Mouse (Mus musculus) lung, embryonic 14.5 days (tissue): Measurements from ENCODE around the gene Psmd14. TPM values are rescaled to one million over a fixed set of nuclear protein-coding genes. Genes with fewer than 3 reads are reported as not detected.

Source experiments
- ATAC-seq: fragments of 200-750 bp; cut with Nextera tagmentation; 2 replicates; pipeline ENCODE4 v1.8.0; 2017; ENCODE audit warnings: mild to moderate bottlenecking, moderate TSS enrichment, moderate library complexity; ENCODE audit not compliant: insufficient read depth
- DNase-seq: peaks from one replicate; pipeline ENCODE4 v3.0.0-alpha.2; 2015
- H3K27ac ChIP-seq: fragments of 300-500 bp; sonication (generic); 2 replicates; pipeline ENCODE4 v1.5.1; 2014; ENCODE audit warnings: low read depth, mild to moderate bottlenecking, moderate library complexity
- H3K27me3 ChIP-seq: fragments of 300-500 bp; sonication (generic); 2 replicates; pipeline ENCODE4 v1.6.1; 2014; ENCODE audit warnings: low read length, control low read depth; ENCODE audit not compliant: insufficient read depth
- H3K36me3 ChIP-seq: fragments of 300-500 bp; sonication (generic); 2 replicates; pipeline ENCODE4 v1.6.1; 2014; ENCODE audit warnings: control low read depth; ENCODE audit not compliant: insufficient read depth
- H3K4me1 ChIP-seq: fragments of 300-500 bp; sonication (generic); 2 replicates; pipeline ENCODE4 v1.6.1; 2014; ENCODE audit warnings: antibody characterized with exemption, control low read depth; ENCODE audit not compliant: insufficient read depth
- H3K4me2 ChIP-seq: fragments of 300-500 bp; sonication (generic); 2 replicates; pipeline ENCODE4 v1.6.1; 2014; ENCODE audit warnings: mild to moderate bottlenecking
- H3K4me3 ChIP-seq: fragments of 300-500 bp; sonication (generic); 2 replicates; pipeline ENCODE4 v1.5.1; 2014; ENCODE audit warnings: low read depth, low read length
- H3K9ac ChIP-seq: fragments of 300-500 bp; sonication (generic); 2 replicates; pipeline ENCODE4 v1.6.1; 2014
- H3K9me3 ChIP-seq: fragments of 300-500 bp; sonication (generic); 2 replicates; pipeline ENCODE4 v1.6.1; 2016; ENCODE audit warnings: low read depth, low read length, control low read depth
- CTCF ChIP-seq: IDR thresholded peaks from 2 replicates; pipeline ENCODE4 v1.5.1; 2016; ENCODE audit warnings: antibody characterized with exemption, low read depth
- WGBS: fragments of 180-500 bp; shearing (Covaris S2); extraction: QIAGEN DNeasy Blood & Tissue Kit; methylation state at CpG from one replicate; pipeline ENCODE4 v1.1.7; 2014; 5-methylcytosine and 5-hydroxymethylcytosine counted together
- polyA plus RNA-seq: library from polyadenylated mRNA; unstranded; fragments of >200 nt; fragmentation: Nextera tagmentation; extraction: Ambion mirVana; gene quantifications from 2 replicates; pipeline ENCODE4 v1.2.1, GENCODE M21; 2014

Psmd14 gene
- 201 and 205 TPM in 2 replicates for polyA plus RNA-seq

DNA sequence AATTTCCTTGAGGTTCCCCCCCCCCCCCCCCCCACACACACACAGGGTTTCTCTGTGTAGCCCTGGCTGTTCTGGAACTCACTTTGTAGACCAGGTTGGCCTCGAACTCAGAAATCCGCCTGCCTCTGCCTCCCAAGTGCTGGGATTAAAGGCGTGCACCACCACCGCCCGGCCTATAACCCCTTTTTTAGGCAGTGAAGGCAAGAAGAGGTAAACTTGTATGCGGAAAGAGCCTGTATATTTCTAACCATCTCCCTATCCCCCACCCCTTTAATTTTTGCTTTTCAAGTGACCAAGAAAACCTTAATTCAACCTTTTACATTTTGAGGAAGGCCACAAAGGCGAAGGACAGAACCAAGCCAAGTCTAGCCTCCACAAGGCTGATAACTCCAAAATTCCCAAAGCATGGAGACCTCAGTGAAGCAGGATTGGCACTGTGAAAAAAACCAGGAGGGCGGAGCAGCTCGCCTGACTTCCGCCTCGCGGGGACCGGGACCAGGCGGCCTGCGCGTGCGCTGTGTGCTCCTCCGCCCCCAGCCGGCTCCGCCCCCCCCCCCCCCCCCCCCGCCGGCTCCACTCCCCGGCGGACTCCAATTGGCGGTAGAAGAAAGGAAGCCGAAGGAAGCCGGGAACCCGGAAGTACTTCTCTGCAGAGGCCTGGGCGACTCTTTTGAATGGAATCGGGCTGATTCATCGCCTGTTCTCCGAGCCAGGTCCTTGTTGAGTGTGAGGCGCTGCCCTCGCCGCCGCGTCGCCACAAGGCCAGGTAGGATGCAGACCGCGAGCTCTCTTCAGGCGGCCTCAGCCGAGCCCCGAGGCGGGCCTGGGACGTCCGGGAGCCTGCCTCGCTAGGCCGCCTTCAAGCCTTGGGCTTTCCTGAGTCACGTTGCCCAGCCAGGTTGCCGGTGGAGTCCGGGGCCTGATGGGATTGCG is at the start of gene Psmd14:
Gene Psmd14, plus strand, starts transcription at position 587 of the 933 bp plus-strand sequence.
- WGBS: 5% methylated on average over 43 of the region's 52 CpGs

DNA sequence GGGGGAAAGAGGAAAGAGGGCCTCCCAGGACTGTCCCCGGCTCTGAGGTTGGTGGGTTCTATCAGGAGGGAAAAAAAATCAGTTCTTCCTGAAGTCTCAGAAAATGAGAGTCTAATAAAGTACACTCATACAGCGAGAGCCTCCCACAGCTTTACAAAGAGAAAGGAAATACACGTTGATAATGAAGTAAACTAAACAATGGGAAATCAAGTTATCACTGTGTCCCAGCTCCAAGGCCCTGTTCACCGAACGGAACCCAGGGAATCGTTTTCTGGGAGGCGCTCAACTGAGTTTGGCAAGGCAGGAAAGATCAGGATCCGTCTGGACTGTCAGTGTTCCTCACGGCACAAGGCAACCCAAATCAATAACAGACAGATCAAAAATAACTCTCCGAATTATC is 48.7 kb upstream of the Psmd14 start:
- Histone ChIP-seq H3K4me1 (no peaks in the 10 kb centered on the region), H3K27me3 (no peaks in the 10 kb centered on the region), H3K4me2 (no peak overlapping the region), H3K9ac (no peak overlapping the region), H3K36me3 (no peaks in the 10 kb centered on the region), H3K4me3 (no peak overlapping the region), H3K9me3 (no peaks in the 10 kb centered on the region), H3K27ac (no peak overlapping the region)
- 70% methylated on average over 10 of the region's 10 CpGs for WGBS
- no peak for TF ChIP-seq CTCF
- DNase-seq (peak; percentile 9), ATAC-seq (no peak)

More for the DNA sequence above, at the start of gene Psmd14:
- TF ChIP-seq CTCF: no peak
- H3K27me3 ChIP-seq: no peaks in the 10 kb centered on the region
- H3K27ac ChIP-seq: peak within 1 kb of the TSS; percentile 86
- H3K4me2 ChIP-seq: peak within 1 kb of the TSS; percentile 84
- peaks cover 9% of the 10 kb centered on the region; the same call in 1 of the 2 replicates for H3K4me1 ChIP-seq
- peak within 1 kb of the TSS; percentile 87 for H3K9ac ChIP-seq
- DNase-seq (peak; percentile 94), ATAC-seq (peak; percentile 97)
- no peaks in the 10 kb centered on the region for H3K9me3 ChIP-seq
- H3K4me3 ChIP-seq: peak within 1 kb of the TSS; percentile 90
- no peaks in the 10 kb centered on the region for H3K36me3 ChIP-seq

DNA sequence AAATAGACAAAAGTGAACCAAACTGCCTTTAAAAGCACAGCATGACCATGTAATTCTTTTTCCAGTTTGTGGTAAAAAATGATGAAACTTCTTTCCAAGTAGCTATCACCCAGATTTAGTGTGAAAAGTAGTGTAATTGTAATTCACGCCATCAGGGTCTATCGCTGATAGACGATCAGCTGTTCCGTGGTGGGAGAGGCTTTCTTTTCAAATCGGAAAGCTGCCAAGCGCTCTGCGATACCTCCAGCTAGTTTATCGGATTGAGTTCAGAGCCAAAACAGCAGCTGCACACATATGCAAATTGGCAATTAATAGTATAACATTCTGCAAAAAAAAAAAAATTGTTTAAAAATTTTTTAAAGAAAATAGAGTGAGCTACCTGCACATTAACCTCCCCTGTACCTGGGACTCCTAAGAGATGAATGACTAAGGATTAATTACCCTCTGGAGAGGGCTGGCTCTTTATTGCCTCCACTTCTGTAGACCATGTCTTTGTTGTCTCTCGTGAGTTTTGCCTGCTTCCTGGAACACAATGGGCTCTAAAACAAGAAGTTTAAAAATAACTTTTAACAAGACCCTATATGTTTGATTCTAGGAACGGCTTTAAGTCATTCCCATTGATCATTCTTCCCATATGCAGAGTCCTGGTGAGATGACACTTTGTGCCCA is 47.8 kb upstream of the Psmd14 start:
- H3K27ac ChIP-seq: no peak overlapping the region
- no peak overlapping the region for H3K4me2 ChIP-seq
- H3K4me1 ChIP-seq: no peaks in the 10 kb centered on the region
- H3K9me3 ChIP-seq: no peaks in the 10 kb centered on the region
- H3K36me3 ChIP-seq: no peaks in the 10 kb centered on the region
- no peak overlapping the region for H3K9ac ChIP-seq
- H3K27me3 ChIP-seq: no peaks in the 10 kb centered on the region
- WGBS: 67% methylated on average over 10 of the region's 10 CpGs
- no peak for TF ChIP-seq CTCF
- H3K4me3 ChIP-seq: no peak overlapping the region
- DNase-seq (no peak), ATAC-seq (no peak)

DNA sequence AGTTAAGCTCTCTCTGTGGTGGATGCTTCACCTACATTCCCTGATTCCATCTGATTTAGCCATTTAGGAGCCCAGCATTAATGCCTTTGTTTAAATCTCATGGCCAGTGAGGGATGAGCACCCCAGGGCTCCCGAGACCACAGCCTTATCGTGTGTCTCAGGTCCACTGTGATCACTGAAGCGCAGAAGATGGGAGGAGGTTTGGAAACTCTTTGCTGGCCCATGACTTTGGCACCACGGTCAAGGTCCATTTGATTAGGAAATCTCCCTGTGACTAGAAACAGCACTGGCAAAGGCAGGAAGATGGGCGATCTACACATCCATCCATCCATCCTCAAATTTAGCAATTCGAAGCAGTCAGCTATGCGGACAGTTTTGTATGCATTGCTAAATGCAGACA is 44.1 kb upstream of the Psmd14 start:
- H3K4me2 ChIP-seq: no peak overlapping the region
- H3K27ac ChIP-seq: no peak overlapping the region
- no peaks in the 10 kb centered on the region for H3K27me3 ChIP-seq
- H3K9ac ChIP-seq: no peak overlapping the region
- no peaks in the 10 kb centered on the region for H3K4me1 ChIP-seq
- TF ChIP-seq CTCF: no peak
- 87% methylated on average over 7 of the region's 7 CpGs for WGBS
- no peak for DNase-seq
- no peaks in the 10 kb centered on the region for H3K9me3 ChIP-seq
- H3K4me3 ChIP-seq: no peak overlapping the region
- no peak for ATAC-seq
- H3K36me3 ChIP-seq: no peaks in the 10 kb centered on the region

DNA sequence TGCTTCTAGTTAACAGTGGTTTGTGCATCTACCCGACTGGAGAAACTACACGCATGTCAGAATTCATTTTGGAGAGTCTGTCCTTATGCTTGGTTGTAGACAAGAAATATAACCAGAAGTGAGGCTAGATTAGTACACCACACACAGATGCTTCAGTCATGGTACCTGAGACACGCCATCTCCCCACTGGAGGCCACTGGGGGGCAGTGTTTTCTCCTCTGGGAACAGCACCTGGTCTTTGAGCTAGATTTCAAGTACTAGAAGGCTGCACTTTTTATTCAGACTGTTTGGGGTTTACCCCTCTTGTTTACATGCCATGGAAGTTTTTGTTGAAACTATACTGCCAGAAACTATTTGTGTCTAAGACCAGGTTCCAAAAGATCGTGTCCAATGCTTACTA is 43.2 kb upstream of the Psmd14 start:
- no peak overlapping the region for H3K4me3 ChIP-seq
- DNase-seq (peak; percentile 57), ATAC-seq (0 out of 2 replicates have a peak, but pooled peaks have one; percentile 17)
- 29% methylated on average over 4 of the region's 4 CpGs for WGBS
- H3K4me1 ChIP-seq: no peaks in the 10 kb centered on the region
- no peak overlapping the region for H3K4me2 ChIP-seq
- TF ChIP-seq CTCF: peak; percentile 59
- no peaks in the 10 kb centered on the region for H3K36me3 ChIP-seq
- H3K27me3 ChIP-seq: no peaks in the 10 kb centered on the region
- no peak overlapping the region for H3K9ac ChIP-seq
- no peak overlapping the region for H3K27ac ChIP-seq
- H3K9me3 ChIP-seq: no peaks in the 10 kb centered on the region

DNA sequence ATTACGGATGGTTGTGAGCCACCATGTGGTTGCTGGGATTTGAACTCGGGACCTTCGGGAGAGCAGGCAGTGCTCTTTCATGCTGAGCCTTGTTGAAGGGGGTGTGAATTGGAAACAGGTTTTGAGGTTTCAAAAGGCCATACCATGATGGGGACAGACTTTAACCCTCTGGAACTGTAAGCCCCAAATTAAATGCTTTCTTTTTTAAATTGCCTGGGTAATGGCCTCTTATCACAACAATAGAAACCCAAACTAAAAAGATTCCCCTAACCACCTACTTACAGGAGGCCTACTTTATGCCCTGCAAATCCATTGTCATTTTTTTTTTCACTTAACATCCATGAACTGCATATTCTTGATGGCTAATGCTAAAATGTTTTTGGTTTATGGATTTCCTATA is 36.9 kb upstream of the Psmd14 start:
- TF ChIP-seq CTCF: no peak
- Histone ChIP-seq H3K4me1 (no peaks in the 10 kb centered on the region), H3K36me3 (no peaks in the 10 kb centered on the region), H3K4me2 (no peak overlapping the region), H3K9me3 (no peaks in the 10 kb centered on the region), H3K27ac (no peak overlapping the region), H3K9ac (no peak overlapping the region), H3K27me3 (no peaks in the 10 kb centered on the region), H3K4me3 (no peak overlapping the region)
- ATAC-seq (no peak), DNase-seq (no peak)
- WGBS: 90% methylated on average over 3 of the region's 3 CpGs

DNA sequence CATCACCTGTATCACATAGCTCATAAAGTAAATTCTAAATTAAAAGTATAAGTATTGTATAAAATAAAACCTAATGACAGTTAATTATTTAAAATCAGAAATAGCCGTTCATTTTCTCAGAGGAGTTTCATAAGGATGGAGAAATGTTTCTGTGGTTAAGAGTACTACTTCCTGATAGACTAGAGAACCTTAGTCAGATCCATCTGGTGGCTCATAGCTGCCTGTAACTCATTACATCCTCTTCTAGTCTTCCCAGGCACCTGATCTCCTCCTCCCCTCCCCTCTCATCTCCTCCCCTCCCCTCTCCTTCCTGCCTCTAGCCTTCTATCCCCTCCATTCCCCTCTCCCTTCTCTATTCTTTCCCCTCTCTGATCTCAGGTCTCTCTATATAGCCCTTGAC is 29.9 kb upstream of the Psmd14 start:
- ATAC-seq: no peak
- Histone ChIP-seq H3K27ac (no peak overlapping the region), H3K9me3 (no peaks in the 10 kb centered on the region), H3K4me2 (no peak overlapping the region), H3K36me3 (no peaks in the 10 kb centered on the region), H3K4me1 (no peaks in the 10 kb centered on the region), H3K4me3 (no peak overlapping the region), H3K27me3 (no peaks in the 10 kb centered on the region), H3K9ac (no peak overlapping the region)
- 94% methylated on average over 1 of the region's 1 CpGs for WGBS
- TF ChIP-seq CTCF: no peak
- no peak for DNase-seq
